Comparison of ENCODE assay signal across 17 mouse cellular contexts in the genomic region with DNA sequence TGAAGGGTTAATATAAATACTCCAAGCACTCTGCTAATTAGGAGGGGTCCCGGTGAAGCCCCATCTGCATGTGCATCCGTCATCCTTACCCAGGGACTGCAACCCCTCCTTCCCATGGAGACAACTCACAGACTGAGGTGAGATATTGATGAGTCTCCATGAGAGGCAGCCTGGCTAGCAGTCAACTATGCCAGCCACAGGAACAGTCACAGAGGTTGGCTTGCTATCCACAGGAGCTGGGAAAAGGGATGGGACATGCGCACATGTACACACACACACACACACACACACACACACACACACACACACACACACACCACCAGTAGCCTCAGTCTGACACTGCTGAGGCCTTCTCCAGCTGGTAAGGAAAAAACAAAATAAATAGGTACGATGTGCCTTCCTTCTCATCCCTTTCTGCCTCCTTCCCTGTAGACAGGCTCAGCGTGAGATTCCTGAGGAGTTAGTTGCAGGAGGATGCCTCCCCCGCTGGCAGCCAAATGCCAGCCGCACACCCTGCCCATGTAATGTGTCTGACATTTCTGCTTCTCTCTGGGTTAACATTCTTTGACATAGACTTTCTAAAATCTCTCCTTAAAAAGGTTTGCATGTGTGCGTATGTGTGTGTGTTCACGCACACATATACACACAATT.
A peak's percentile ranks its signal among the peaks of the same experiment; 100 is the strongest.
DNase-seq lines count a peak whose midpoint lies in the region; ATAC-seq and TF ChIP-seq lines count a peak whose summit lies in the region.
"Had no signal": no experiment of that assay in that cellular context is flagged by ENCODE, and none has a peak within 500 bp of the region (broad histone marks: within the 10 kb centered on the region; RNA-seq: fewer than 3 reads in every experiment).

No protein-coding gene starts in this region.

- no peaks in the 10 kb centered on the region for H3K9me3 ChIP-seq in midbrain, embryonic 12.5 days
- H3K9me3 ChIP-seq in midbrain, embryonic 10.5 days (replicated peaks): no peaks in the 10 kb centered on the region
- no peaks in the 10 kb centered on the region for H3K9me3 ChIP-seq in intestine, embryonic 15.5 days
- H3K9me3 ChIP-seq: neural tube, embryonic 13.5 days had no signal

- no peak overlapping the region for H3K9ac ChIP-seq in midbrain, embryonic 12.5 days (replicated peaks)
- H3K9ac ChIP-seq in intestine, embryonic 15.5 days: no peak overlapping the region
- H3K9ac ChIP-seq: neural tube, embryonic 13.5 days had no signal

- TF ChIP-seq CTCF in cerebellum, adult 2 months (IDR thresholded peaks at IDR 0.05; ENCODE audit: borderline replicate concordance, insufficient read depth, low read depth, low read length): no peak

- no peaks in the 10 kb centered on the region for H3K36me3 ChIP-seq in midbrain, embryonic 12.5 days
- no peaks in the 10 kb centered on the region for H3K36me3 ChIP-seq in midbrain, embryonic 10.5 days
- no peaks in the 10 kb centered on the region for H3K36me3 ChIP-seq in intestine, embryonic 15.5 days
- H3K36me3 ChIP-seq: neural tube, embryonic 13.5 days had no signal

- intact Hi-C loops in left cerebral cortex, postnatal 36 days (cut with DNase I): no loop called here

- TF ChIP-seq POLR2A in cerebellum, adult 2 months (IDR thresholded peaks at IDR 0.05; ENCODE audit: borderline replicate concordance, insufficient read depth, low read length): no peak

- 0 out of 2 replicates have a peak overlapping the region, but pooled peaks have one; percentile 20 for H3K27ac ChIP-seq in midbrain, embryonic 12.5 days (replicated peaks)
- no peak overlapping the region for H3K27ac ChIP-seq in midbrain, embryonic 10.5 days (replicated peaks)
- no peak overlapping the region for H3K27ac ChIP-seq in cerebellum, adult 2 months (ENCODE audit: insufficient read depth, low read length)
- H3K27ac ChIP-seq in intestine, embryonic 15.5 days: no peak overlapping the region
- H3K27ac ChIP-seq: heart, adult 2 months; neural tube, embryonic 13.5 days had no signal

- WGBS in midbrain, embryonic 12.5 days: 74% methylated on average over 9 of the region's 9 CpGs
- 74% methylated on average over 9 of the region's 9 CpGs for WGBS in midbrain, embryonic 10.5 days
- 47% methylated on average over 9 of the region's 9 CpGs for WGBS in cerebellum, adult 2 months
- WGBS in intestine, embryonic 15.5 days: 65% methylated on average over 9 of the region's 9 CpGs

- H3K4me1 ChIP-seq in midbrain, embryonic 12.5 days: no peaks in the 10 kb centered on the region; the same call in 1 of the 2 replicates
- no peaks in the 10 kb centered on the region for H3K4me1 ChIP-seq in midbrain, embryonic 10.5 days
- H3K4me1 ChIP-seq in cerebellum, adult 2 months (ENCODE audit: control insufficient read depth, insufficient read depth, low read length): peaks cover 11% of the 10 kb centered on the region
- no peaks in the 10 kb centered on the region for H3K4me1 ChIP-seq in intestine, embryonic 15.5 days (replicated peaks)

- H3K4me2 ChIP-seq in midbrain, embryonic 12.5 days (replicated peaks): no peak overlapping the region
- H3K4me2 ChIP-seq in intestine, embryonic 15.5 days (replicated peaks): no peak overlapping the region
- H3K4me2 ChIP-seq: liver, embryonic 11.5 days; neural tube, embryonic 13.5 days had no signal

- no peak for ATAC-seq in midbrain, embryonic 12.5 days (ENCODE audit: low FRiP score, low read depth)
- no peak for ATAC-seq in intestine, embryonic 15.5 days
- ATAC-seq: intestine, embryonic 16.5 days had no signal

- H3K4me3 ChIP-seq in midbrain, embryonic 12.5 days: no peak overlapping the region
- H3K4me3 ChIP-seq in midbrain, embryonic 10.5 days: no peak overlapping the region
- H3K4me3 ChIP-seq in cerebellum, adult 2 months (replicated peaks; ENCODE audit: insufficient read depth, low read depth, low read length): no peak overlapping the region
- no peak overlapping the region for H3K4me3 ChIP-seq in intestine, embryonic 15.5 days (replicated peaks)
- H3K4me3 ChIP-seq: heart, adult 2 months; neural tube, embryonic 13.5 days had no signal

- peak; percentile 53 to 59 for DNase-seq in frontal cortex, postnatal 36 days (ENCODE audit: low spot score in 2 of 2)
- DNase-seq in frontal cortex, postnatal 10 days (ENCODE audit: low spot score in 2 of 2): no peak
- no peak for DNase-seq in midbrain, embryonic 10.5 days (ENCODE audit: low spot score)
- DNase-seq in cerebellum, adult 2 months: peak; percentile 26 to 40
- peak; percentile 47 to 48 for DNase-seq in left cerebral cortex, postnatal 36 days (ENCODE audit: low spot score in 2 of 2)
- DNase-seq in adrenal gland, postnatal 14 days: no peak
- DNase-seq: adrenal gland, postnatal 25 days; heart, adult 2 months; kidney, postnatal 10 days; layer of hippocampus, postnatal 36 days; retina, postnatal 1 day; thymus, adult 2 months had no signal

- H3K27me3 ChIP-seq in midbrain, embryonic 12.5 days: no peaks in the 10 kb centered on the region
- H3K27me3 ChIP-seq in midbrain, embryonic 10.5 days (ENCODE audit: low read depth, poor library complexity, severe bottlenecking): no peaks in the 10 kb centered on the region
- H3K27me3 ChIP-seq in cerebellum, adult 2 months (ENCODE audit: control insufficient read depth, insufficient read depth, low read length): no peaks in the 10 kb centered on the region
- no peaks in the 10 kb centered on the region for H3K27me3 ChIP-seq in intestine, embryonic 15.5 days (replicated peaks)
- H3K27me3 ChIP-seq: neural tube, embryonic 13.5 days had no signal

Comparison
In these comparisons a context has a peak if more than half of its experiments do, and no peak if none do; other contexts are left out.
1. DNase-seq: peak in frontal cortex, postnatal 36 days (2 of 2), cerebellum, adult 2 months (2 of 2) and left cerebral cortex, postnatal 36 days (2 of 2); none in frontal cortex, postnatal 10 days (0 of 2), midbrain, embryonic 10.5 days (single experiment) and adrenal gland, postnatal 14 days (single experiment).